Mouse (Mus musculus) liver, embryonic 16.5 days (tissue): Measurements from ENCODE around the gene Apela. TPM values are rescaled to one million over a fixed set of nuclear protein-coding genes. Genes with fewer than 3 reads are reported as not detected.
"Not testable (repeated sequence)": the region's sequence is repeated elsewhere in the genome, so short reads cannot be mapped to it uniquely, and the experiment has no call there.

ENCODE experiments used
- ATAC-seq: fragments of 200-750 bp; cut with Nextera tagmentation; 2 replicates; pipeline ENCODE4 v1.8.0; 2017; ENCODE audit warnings: low read depth, mild to moderate bottlenecking, moderate number of reproducible peaks, moderate library complexity
- H3K27ac ChIP-seq: fragments of 300-500 bp; sonication (generic); 2 replicates; pipeline ENCODE4 v1.5.1; 2014; ENCODE audit warnings: mild to moderate bottlenecking, low read length
- H3K27me3 ChIP-seq: fragments of 300-500 bp; sonication (generic); 2 replicates; pipeline ENCODE4 v1.6.1; 2014; ENCODE audit warnings: low read depth, low read length, mixed read lengths; ENCODE audit not compliant: control insufficient read depth, insufficient read depth
- H3K36me3 ChIP-seq: fragments of 300-500 bp; sonication (generic); 2 replicates; pipeline ENCODE4 v1.6.1; 2014; ENCODE audit warnings: mild to moderate bottlenecking; ENCODE audit not compliant: control insufficient read depth, insufficient read depth
- H3K4me1 ChIP-seq: fragments of 300-500 bp; sonication (generic); 2 replicates; pipeline ENCODE4 v1.6.1; 2014; ENCODE audit warnings: low read depth, low read length, mixed read lengths; ENCODE audit not compliant: control insufficient read depth
- H3K4me2 ChIP-seq: fragments of 300-500 bp; sonication (generic); 2 replicates; pipeline ENCODE4 v1.6.1; 2014; ENCODE audit warnings: low read depth, low read length, mixed read lengths
- H3K4me3 ChIP-seq: fragments of 300-500 bp; sonication (generic); 2 replicates; pipeline ENCODE4 v1.5.1; 2014; ENCODE audit warnings: low read depth, mild to moderate bottlenecking, low read length
- H3K9ac ChIP-seq: fragments of 300-500 bp; sonication (generic); 2 replicates; pipeline ENCODE4 v1.6.1; 2014; ENCODE audit warnings: low read depth, low read length
- H3K9me3 ChIP-seq: fragments of 300-500 bp; sonication (generic); replicated peaks from 2 replicates; pipeline ENCODE4 v1.6.1; 2016; ENCODE audit warnings: low read length; ENCODE audit not compliant: control insufficient read depth
- WGBS: fragments of 180-500 bp; shearing (Covaris S2); extraction: QIAGEN DNeasy Blood & Tissue Kit; methylation state at CpG from one replicate; pipeline ENCODE4 v1.1.7; 2014; ENCODE audit not compliant: insufficient replicate concordance; 5-methylcytosine and 5-hydroxymethylcytosine counted together
- polyA plus RNA-seq: library from polyadenylated mRNA; unstranded; fragments of >200 nt; fragmentation: Nextera tagmentation; extraction: Ambion mirVana; gene quantifications from 2 replicates; pipeline ENCODE4 v1.2.1, GENCODE M21; 2015

Apela gene
- polyA plus RNA-seq, 1 experiment from 2014 or later: 0.12 TPM

DNA sequence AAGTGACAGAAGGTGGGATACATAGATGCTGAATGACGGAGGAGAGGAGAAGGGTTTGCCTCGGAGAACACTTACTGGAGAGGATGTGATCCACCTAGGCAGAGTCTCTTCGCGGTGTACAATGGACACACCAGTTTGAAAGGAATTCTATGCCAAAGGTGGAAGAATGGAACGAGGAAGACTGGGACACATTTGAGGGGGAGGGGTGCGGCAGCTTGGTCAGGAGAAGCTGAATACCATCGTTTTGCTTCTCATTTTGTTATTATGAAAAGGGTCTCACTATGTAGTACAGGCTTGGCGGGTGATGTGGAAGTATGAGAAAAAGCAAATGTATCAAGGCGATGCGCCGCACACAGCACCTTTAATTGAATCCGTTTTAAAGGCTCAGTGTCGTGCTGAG, 4.1 kb downstream of the Apela start:
- no peak overlapping the region for H3K27ac ChIP-seq
- no peaks in the 10 kb centered on the region for H3K36me3 ChIP-seq
- ATAC-seq: no peak
- no peak overlapping the region for H3K4me3 ChIP-seq
- no peak overlapping the region for H3K9ac ChIP-seq
- no peaks in the 10 kb centered on the region for H3K4me1 ChIP-seq
- H3K9me3 ChIP-seq: no peaks in the 10 kb centered on the region
- WGBS: 67% methylated on average over 13 of the region's 13 CpGs
- H3K4me2 ChIP-seq: no peak overlapping the region
- no peaks in the 10 kb centered on the region for H3K27me3 ChIP-seq

DNA sequence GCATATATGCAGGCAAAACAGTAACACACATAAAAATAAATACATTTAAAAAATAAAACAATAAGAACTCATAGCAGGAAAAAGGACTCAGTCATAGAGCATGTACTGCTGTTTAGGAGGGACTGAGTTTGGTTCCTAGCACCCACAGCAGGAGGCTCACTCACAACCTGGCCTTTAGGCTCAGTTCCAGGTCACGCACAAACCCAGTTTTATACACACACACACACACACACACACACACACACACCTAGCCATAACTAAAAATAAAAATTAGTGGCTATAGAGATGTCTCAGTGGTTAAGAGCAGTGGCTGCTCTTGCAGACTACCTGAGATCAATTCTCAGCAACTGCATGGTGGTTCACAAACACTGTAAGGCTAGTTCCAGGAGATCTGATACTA, 5.0 kb downstream of the Apela start:
- Histone ChIP-seq H3K9ac (no peak overlapping the region), H3K27me3 (no peaks in the 10 kb centered on the region), H3K4me2 (no peak overlapping the region), H3K4me1 (no peaks in the 10 kb centered on the region), H3K9me3 (no peaks in the 10 kb centered on the region), H3K27ac (no peak overlapping the region), H3K4me3 (no peak overlapping the region), H3K36me3 (no peaks in the 10 kb centered on the region)
- 69% methylated on average over 1 of the region's 1 CpGs for WGBS
- no peak for ATAC-seq

DNA sequence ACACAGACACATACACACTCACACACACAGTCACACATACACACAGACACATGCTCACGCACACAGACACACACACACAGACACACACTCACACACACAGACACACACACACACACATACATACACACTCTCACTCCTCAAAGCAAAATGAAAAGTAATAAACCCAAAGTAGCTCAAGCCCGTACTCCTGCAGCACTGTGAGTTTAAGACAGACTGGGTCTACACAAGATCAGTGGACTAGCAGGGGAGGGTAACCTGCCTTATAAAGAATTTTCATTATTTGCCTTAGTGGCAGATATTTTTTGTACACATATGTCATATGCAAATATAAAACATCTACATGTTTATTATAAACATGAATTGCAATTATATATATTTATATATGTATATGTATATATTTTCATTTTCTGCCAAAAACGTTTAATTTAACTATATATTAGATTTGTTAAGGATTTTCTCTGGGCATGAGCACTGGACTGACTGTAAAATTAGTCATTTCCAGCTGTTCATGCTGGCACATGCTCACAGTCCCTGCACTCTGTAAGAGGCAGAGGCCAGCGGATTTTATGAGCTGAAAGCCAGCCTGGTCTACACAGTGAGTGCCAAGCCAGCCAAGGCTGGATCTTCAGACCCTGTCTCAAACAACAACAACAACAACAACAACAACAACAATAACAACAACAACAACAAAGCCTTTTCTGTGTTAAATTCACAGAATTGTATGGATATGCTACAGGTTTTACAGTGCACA, 6.2 kb downstream of the Apela start:
- Histone ChIP-seq H3K4me3 (no peak overlapping the region), H3K4me1 (no peaks in the 10 kb centered on the region), H3K4me2 (no peak overlapping the region), H3K27me3 (no peaks in the 10 kb centered on the region), H3K9ac (no peak overlapping the region), H3K9me3 (no peaks in the 10 kb centered on the region), H3K36me3 (no peaks in the 10 kb centered on the region), H3K27ac (no peak overlapping the region)
- no peak for ATAC-seq
- 47% methylated on average over 4 of the region's 4 CpGs for WGBS

DNA sequence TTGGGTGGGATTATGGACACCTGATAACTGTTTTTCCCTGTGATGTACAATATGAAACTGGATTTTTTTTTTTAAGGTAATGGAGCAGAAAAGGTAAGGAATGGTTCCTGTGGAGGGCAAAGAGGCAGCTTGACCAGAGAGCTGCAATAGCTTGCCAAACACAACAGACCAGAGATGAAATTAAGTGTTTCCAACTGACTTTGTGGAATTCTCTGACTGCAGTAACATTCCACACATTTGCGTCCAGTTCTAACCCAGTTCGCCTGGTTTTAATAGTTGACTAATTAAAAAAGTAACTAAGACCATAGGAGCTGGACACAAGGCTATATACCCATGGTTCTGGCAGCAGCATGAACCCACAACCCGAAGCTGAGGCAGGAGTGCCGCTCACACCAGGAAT, 7.4 kb downstream of the Apela start:
- 61% methylated on average over 4 of the region's 4 CpGs for WGBS
- H3K27ac ChIP-seq: no peak overlapping the region
- H3K9me3 ChIP-seq: no peaks in the 10 kb centered on the region
- H3K4me3 ChIP-seq: no peak overlapping the region
- no peak overlapping the region for H3K9ac ChIP-seq
- H3K4me2 ChIP-seq: no peak overlapping the region
- H3K36me3 ChIP-seq: no peaks in the 10 kb centered on the region
- H3K27me3 ChIP-seq: no peaks in the 10 kb centered on the region
- ATAC-seq: no peak
- no peaks in the 10 kb centered on the region for H3K4me1 ChIP-seq

DNA sequence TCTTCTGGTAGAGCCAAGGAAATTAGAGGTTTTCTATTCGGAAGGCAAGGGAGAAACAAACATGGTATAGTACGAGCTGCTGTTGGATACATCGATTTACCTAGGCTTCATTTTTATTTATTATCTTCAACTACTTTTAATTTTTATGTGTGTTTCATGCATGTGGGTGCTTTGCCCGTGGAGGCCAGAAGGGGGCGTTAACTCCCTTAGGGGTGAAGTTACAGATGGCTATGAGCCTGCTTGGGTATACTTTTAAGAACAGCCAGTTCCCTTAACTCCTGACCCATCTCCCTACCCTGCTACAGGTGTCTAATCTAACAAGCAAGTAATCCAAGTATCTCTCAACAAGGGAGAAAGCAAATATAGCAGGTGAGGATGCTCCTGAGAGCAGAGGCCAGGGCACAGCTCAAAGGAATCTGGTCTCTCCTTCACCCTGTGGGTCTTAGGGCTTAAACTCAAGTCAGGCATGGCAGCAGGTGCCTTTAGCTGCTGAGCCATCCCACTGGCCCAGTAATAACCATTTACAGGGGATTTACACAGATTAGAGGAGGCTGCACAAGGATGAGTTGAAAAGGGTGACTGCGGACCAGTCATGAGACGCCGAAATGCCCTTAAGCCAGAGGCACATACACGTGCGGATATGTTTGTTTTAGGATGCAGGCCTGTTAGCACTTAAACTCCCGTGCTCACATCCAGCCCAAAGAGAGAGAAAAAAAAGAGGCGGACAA, 8.0 kb downstream of the Apela start:
- ATAC-seq: no peak
- no peak overlapping the region for H3K27ac ChIP-seq
- H3K9ac ChIP-seq: no peak overlapping the region
- no peak overlapping the region for H3K4me2 ChIP-seq
- no peaks in the 10 kb centered on the region for H3K36me3 ChIP-seq
- H3K4me1 ChIP-seq: no peaks in the 10 kb centered on the region
- WGBS: 72% methylated on average over 12 of the region's 12 CpGs
- no peaks in the 10 kb centered on the region for H3K27me3 ChIP-seq
- no peak overlapping the region for H3K4me3 ChIP-seq
- H3K9me3 ChIP-seq: no peaks in the 10 kb centered on the region

DNA sequence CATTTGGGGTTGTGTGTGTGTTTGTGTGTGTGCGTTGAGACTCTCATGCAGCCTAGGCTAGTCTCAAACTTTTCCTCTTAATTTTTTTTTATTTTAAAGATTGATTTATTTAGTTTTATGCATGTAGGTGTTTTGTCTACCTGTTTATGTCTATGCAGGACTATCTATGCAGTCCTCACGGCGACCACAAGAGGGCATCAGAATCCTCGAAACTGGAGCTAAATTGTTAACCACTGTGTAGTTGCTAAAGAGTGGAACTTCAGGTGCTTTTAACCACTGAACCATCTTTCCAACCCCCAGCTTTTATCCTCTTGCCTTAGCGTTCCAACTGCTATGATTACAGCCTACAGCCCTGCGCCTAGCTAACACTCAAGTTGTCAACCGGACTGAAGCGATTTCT, 14.7 kb downstream of the Apela start:
- H3K27ac ChIP-seq: no peak overlapping the region
- no peak overlapping the region for H3K9ac ChIP-seq
- H3K9me3 ChIP-seq: no peaks in the 10 kb centered on the region
- no peaks in the 10 kb centered on the region for H3K36me3 ChIP-seq
- ATAC-seq: no peak
- no peaks in the 10 kb centered on the region for H3K27me3 ChIP-seq
- no peaks in the 10 kb centered on the region for H3K4me1 ChIP-seq
- H3K4me2 ChIP-seq: no peak overlapping the region
- WGBS: 42% methylated on average over 8 of the region's 8 CpGs
- no peak overlapping the region for H3K4me3 ChIP-seq

DNA sequence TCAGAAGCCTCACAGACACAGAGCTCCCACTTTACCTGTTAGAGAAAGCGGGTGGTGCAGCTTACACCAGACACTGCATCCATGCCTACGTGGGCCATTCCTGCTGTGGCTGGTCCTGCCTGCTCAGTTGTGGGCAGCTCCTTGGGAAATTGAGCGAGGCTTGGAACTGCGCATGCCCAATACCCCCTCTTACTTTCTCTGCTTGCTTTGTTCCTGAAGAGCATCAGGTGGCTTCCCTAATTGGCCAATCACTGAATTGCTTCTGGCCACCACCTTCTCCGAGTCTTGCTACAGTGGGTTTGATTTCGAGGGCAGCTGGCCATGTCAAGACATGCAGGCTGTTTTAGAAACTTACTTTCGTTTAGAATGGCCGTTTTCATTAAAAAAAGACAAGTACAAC, 18.7 kb downstream of the Apela start, which contains the start of the genes Trim61 and Trim60:
TSS of gene Trim61 (minus strand) at position 101 of the 400 bp plus-strand sequence.
TSS of gene Trim60 (minus strand) at position 162 of the 400 bp plus-strand sequence.
- Histone ChIP-seq H3K4me3 (no peak within 1 kb of the TSS), H3K36me3 (no peaks in the 10 kb centered on the region), H3K27me3 (no peaks in the 10 kb centered on the region), H3K9me3 (no peaks in the 10 kb centered on the region), H3K4me1 (no peaks in the 10 kb centered on the region), H3K9ac (no peak within 1 kb of the TSS), H3K4me2 (no peak within 1 kb of the TSS), H3K27ac (no peak within 1 kb of the TSS)
- WGBS: 66% methylated on average over 8 of the region's 8 CpGs
- ATAC-seq: no peak

DNA sequence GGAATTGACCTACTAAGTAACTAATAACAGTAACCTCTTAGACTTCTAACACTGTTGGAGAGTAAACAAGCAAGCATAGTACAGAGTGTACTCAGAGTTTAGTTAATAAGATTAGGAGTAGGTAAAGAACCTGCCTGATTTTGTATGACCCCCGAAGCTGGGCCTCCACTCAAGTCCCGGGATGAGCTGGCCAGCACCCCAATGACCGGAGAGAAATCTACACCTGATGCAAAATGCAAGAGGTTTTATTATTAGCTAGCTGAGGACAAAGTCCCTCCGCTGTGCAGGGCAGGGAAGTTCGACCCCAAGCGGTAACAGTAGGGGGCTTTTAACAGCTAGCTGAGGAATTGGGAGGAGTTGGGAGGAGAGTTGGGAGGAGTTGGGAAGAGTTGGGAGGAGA, 29.5 kb downstream of the Apela start:
- H3K4me2 ChIP-seq, ATAC-seq, H3K4me1 ChIP-seq, H3K36me3 ChIP-seq, H3K27me3 ChIP-seq, H3K9ac ChIP-seq, H3K9me3 ChIP-seq, H3K27ac ChIP-seq, H3K4me3 ChIP-seq: not testable (repeated sequence)
- 69% methylated on average over 6 of the region's 6 CpGs for WGBS

DNA sequence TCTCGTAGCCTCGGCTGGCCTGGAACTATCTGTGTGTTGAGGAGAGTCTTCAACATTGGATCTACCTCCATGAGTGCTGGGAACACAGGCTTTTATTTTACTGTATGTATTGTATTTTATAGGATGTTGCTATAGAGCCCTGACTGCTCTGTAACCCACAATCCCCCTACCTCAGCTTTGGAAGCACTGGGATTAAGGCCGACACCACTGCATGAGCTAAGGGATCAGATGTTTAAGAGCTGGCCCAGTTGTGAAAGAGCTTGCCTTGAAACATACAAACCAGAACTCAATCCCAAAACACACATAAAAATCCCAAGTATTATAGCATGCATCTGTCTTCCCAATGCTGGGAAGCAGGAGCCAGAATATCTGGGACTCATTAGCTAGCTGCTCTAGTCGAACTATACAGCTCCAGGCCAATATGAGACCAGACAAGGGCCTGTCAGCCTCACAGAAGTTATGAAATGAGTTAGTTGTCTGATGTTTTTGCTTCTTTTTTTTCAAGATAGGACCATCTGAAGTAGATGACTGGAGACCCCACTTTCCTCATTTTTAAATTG, 38.2 kb downstream of the Apela start:
- no peak overlapping the region for H3K9ac ChIP-seq
- H3K4me2 ChIP-seq: no peak overlapping the region
- no peak for ATAC-seq
- no peaks in the 10 kb centered on the region for H3K4me1 ChIP-seq
- no peaks in the 10 kb centered on the region for H3K9me3 ChIP-seq
- WGBS: 63% methylated on average over 4 of the region's 4 CpGs
- H3K36me3 ChIP-seq: no peaks in the 10 kb centered on the region
- H3K27ac ChIP-seq: no peak overlapping the region
- H3K27me3 ChIP-seq: no peaks in the 10 kb centered on the region
- H3K4me3 ChIP-seq: no peak overlapping the region
